Mouse (Mus musculus) ES-Bruce4 (cell line): ENCODE data around the gene Unc119b.

Experiments
- CTCF ChIP-seq: IDR thresholded peaks from one replicate; pipeline ENCODE4 v1.8.1; 2011; ENCODE audit warnings: low read depth, low read length
- EP300 ChIP-seq: IDR thresholded peaks from 2 replicates; pipeline ENCODE4 v1.6.1; 2011; ENCODE audit warnings: low read depth, low read length; ENCODE audit not compliant: insufficient read depth
- POLR2A ChIP-seq: IDR thresholded peaks from one replicate; pipeline ENCODE4 v1.8.1; 2011; ENCODE audit warnings: low read length; ENCODE audit not compliant: insufficient read depth

- no peak for TF ChIP-seq POLR2A
- TF ChIP-seq CTCF = peak; percentile 24
- TF ChIP-seq EP300 = no peak
Observed at GRCm38 (mm10) chr5:115076144-115076901, 58.5 kb downstream of the Unc119b start.
